Mouse (Mus musculus) embryonic stem cell, embryonic (primary cell): ENCODE measurements at regions not wholly inside any gene's neighbourhood (a gene's known extent, or its start where the extent isn't known, plus 50 kb on each side); places are given as distances from the start of the nearest gene placed in this dataset.

Experiments
- CTCF ChIA-PET, 4 experiments: fragments of 300-600 bp in 2 of 4; fragments of 350-600 bp in 2 of 4; sonication (Branson Sonifier 250); formaldehyde crosslinking; loops; one replicate each; lab custom pipeline; 2022; ENCODE audit warnings: inconsistent platforms in 2 of 4; lab: Charles Lee
- POLR2A ChIA-PET, 4 experiments: fragments of 300-600 bp in 2 of 4; fragments of 350-600 bp in 2 of 4; sonication (Branson Sonifier 250); formaldehyde crosslinking; loops; one replicate each; lab custom pipeline; 2022; ENCODE audit warnings: antibody characterized with exemption in 4 of 4, inconsistent platforms in 1 of 4; lab: Charles Lee

DNA sequence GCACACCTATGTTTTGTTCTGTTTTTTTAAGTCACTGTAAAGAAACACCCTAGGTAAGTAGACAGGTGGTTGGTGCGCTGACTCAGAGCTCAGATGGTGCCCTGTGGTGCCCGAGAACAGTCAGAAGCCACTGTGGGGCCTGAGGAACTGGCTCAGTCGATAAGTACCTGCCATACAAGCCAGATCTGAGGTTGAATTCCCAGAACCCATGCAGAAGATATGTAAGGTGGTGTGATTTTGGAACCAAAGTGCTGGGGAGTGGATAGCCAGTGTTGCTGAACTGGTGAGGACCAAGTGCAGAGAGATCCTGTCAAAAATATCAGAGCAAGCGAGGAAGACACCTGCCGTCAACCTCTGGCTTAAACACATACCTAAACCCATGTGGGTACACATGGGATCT is 65.4 kb downstream of the Chst1 start:
- CTCF ChIA-PET: no interaction called here
- POLR2A ChIA-PET: interaction anchor here in 1 of 4 experiments (0.6 to 0.9 kb wide), 3 partner anchors 14 to 1666 kb away, joined by 3 read pairs; no protein-coding TSS in a partner anchor

DNA sequence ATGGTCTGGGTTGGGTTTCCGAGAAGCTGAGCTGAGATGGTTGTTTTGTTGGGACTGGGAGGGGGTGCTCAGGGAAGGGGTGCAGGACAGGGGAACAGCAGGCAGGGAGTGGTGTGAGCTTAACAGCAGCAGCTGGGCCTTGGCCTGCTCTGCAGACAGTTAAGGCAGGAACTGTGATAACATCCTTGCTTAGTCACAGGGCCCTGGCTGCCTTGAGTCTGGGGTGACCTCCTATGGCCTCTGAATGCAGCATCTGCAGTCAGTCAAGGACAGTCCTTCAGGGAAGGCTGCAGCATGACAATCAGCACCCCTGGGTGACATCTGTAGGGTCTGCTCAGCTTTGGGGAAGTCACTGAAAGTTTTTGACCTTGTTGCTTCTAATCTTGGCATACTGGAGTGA is 67.7 kb downstream of the Chst1 start:
- POLR2A ChIA-PET: no interaction called here
- CTCF ChIA-PET: no interaction called here

DNA sequence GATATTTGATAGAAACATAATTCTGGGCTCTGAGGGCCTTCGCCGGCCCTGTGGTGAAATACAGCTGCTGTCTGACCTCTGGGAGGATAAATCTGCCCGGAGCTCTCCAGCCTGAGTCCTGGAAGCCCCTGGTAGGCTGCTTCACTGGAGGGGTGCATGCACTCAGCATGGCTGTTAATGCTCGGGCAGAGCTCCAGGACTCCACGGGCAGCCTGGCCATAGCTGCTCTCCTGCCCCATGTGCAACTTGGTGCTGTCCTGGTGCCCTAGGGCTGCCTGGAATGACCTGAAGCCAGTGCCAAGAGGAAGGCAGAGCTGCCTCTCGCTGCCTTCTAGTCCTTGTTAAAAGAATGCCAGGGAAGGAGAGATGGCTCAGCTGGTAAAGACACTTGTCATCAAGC is 68.2 kb downstream of the Chst1 start:
- ChIA-PET CTCF (no interaction called here), POLR2A (no interaction called here)

DNA sequence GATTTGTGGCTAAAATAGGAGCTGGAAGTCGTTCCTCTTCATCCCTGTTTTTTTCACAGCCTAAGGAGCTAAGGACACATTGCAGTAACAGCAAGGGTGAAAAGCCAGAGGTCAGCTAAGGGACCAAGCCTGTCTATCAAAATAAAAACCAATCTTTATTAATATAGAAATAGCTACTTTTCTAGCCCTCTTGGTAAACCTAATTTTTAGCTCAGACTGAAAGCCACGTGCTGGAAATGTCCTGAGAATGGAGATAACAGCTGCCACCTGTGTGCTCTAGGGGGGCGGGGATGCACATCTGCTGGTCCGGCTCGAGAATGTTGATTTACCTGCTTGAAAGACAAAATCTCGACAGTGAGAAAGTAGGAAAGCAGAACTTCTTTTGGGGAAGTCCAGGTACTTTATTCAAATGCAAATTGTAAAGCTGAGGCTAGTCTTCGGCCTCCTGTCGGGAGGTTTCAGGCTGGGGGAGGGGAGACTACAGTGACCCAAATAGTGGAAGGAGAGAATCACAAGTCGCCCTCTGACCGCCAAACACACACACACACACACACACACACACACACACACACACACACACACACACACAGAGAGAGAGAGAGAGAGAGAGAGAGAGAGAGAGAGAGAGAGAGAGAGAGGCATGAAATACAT is 70.0 kb downstream of the Chst1 start:
- ChIA-PET CTCF (interaction anchor here in 2 of 4 experiments (0.6 to 0.7 kb wide), 3 partner anchors 9 to 236 kb away, joined by 4 read pairs; no protein-coding TSS in a partner anchor), POLR2A (interaction anchor here in 3 of 4 experiments (0.6 to 1.0 kb wide), 8 partner anchors 20 to 522 kb away, joined by 3 to 8 read pairs (median 3); no protein-coding TSS in a partner anchor)

DNA sequence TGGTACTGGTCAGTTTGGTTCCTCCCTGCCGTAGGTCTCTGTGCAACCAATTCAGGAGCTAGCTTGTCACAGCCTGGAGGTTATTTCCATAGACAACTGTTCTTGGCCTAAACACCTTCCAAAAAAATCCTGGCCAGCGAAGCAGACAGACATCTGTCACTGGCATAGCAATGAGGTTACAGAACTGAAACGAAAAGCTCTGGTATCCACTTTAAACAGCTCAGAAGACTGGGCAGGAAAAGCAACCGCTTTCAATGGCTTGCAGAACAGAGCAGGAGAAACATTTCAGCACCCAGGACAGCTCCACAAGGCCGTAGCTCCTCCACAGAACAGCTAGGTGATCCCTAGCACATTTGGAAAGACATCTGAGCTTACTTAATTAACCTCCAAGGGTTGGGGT is 72.1 kb downstream of the Chst1 start:
- ChIA-PET CTCF (interaction anchor here in 2 of 4 experiments (1.0 to 1.2 kb wide), 2 partner anchors 62 kb away, joined by 3 to 5 read pairs; no protein-coding TSS in a partner anchor), POLR2A (interaction anchor here in 2 of 4 experiments (0.8 to 1.2 kb wide), 3 partner anchors 14 to 62 kb away, joined by 3 read pairs; no protein-coding TSS in a partner anchor)

DNA sequence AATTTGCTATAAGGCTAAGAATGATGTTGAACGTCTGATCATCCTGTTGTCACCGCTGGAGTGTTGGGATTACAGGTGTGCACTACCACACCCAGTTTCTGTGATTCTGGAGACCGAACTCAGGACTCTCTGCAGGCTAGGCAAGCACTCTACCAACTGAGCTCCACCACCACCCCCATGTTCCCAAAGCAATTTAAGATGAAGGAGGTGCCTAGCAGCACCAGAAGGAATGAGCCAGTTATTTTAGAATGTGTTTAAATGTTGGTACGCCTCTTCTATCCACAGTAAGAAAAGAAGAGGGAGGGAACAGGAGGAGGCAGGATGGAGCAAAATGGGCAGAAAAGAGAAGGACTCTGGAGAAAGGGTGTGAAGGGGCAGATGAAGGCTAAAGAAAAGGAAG is 72.6 kb downstream of the Chst1 start:
- CTCF ChIA-PET: interaction anchor here in 2 of 4 experiments (1.0 to 1.2 kb wide), 2 partner anchors 63 kb away, joined by 3 to 5 read pairs; no protein-coding TSS in a partner anchor
- POLR2A ChIA-PET: interaction anchor here in 2 of 4 experiments (0.8 to 1.2 kb wide), 2 partner anchors 14 to 63 kb away, joined by 3 read pairs; no protein-coding TSS in a partner anchor

DNA sequence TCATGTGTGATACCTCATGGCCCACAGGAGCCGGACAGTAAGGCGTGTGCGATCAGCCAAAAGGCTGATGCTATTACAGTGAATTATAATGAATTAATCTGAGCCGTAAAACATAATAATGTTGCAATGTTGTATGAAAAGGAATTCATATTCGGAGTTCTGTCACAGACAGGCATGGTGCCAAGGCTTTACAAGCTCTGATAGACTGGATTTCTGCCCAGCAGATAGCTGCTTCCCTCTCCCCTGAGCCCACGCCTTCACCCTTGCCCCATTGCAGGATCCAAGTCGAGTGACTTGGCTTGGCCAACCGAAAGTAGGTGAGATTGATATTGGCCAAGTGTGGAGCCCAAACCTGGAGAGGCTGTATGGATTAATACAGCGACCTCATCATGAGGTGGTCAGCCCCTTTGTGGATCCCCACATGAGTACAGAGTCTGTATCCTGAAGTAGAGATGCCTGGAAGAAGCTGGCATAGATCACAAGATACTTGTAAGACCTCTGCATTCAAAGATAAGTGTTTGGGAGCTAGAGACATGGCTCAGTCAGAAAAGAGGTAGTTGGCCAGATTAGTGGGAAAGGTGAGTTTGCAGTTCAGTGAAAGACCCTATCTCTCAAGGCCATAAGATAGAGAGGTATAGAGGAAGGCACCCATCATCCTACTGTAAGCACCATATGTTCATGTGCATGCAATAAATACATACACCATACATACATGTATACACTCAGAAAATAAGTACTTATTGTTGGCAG is 73.7 kb downstream of the Chst1 start:
- POLR2A ChIA-PET: interaction anchor here in 1 of 4 experiments (1.0 kb wide), 2 partner anchors 10 to 27 kb away, joined by 3 to 4 read pairs; no protein-coding TSS in a partner anchor
- CTCF ChIA-PET: no interaction called here

DNA sequence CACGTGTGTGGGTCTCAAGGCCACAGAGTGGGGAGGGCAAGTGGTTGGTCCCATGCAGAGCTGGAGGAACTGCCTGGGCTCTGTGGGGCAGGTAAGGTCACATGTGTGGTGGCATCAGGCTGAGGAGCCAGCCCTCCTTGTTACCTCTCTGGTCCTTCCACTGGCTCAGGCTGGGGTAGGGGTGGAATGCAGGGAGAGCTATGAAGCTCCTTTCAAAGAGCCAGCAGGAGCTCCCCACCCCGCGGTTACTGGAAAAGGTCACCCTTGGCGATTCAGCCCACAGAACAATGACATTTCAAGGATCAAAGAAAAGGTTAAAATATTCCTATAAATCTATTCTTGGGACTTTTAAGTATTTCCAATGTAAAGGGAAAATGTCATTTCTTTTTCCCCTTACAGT is 74.4 kb downstream of the Chst1 start:
- ChIA-PET CTCF (interaction anchor here in 1 of 4 experiments (0.7 kb wide), 1 partner anchor 167 kb away, joined by 3 read pairs; no protein-coding TSS in a partner anchor), POLR2A (interaction anchor here in 2 of 4 experiments (1.0 to 1.2 kb wide), 3 partner anchors 8 to 28 kb away, joined by 3 to 4 read pairs (median 4); no protein-coding TSS in a partner anchor)

DNA sequence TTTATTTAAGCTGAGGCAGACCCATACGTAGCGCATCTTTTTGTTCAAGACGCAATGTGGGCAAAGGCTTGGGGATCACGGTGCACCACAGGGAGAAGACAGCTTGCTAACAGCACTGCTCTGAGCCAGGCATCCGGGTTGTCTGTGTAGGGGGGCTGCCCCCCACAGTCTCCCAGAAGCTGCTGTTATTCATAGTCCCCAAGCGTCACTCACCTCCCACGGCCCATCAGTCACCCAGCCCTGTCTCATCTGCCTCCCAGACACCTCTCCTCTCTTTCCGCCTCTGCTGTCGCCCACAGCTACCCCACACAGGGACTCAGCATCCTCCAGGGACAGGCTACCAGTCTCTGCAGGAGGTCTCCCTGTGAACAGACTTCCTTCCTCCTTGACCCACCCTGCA is 75.7 kb downstream of the Chst1 start:
- CTCF ChIA-PET: interaction anchor here in 1 of 4 experiments (0.6 kb wide), 1 partner anchor 745 kb away, joined by 5 read pairs; no protein-coding TSS in a partner anchor
- POLR2A ChIA-PET: interaction anchor here in 1 of 4 experiments (0.9 to 1.1 kb wide), 2 partner anchors 13 to 17 kb away, joined by 3 read pairs; no protein-coding TSS in a partner anchor

DNA sequence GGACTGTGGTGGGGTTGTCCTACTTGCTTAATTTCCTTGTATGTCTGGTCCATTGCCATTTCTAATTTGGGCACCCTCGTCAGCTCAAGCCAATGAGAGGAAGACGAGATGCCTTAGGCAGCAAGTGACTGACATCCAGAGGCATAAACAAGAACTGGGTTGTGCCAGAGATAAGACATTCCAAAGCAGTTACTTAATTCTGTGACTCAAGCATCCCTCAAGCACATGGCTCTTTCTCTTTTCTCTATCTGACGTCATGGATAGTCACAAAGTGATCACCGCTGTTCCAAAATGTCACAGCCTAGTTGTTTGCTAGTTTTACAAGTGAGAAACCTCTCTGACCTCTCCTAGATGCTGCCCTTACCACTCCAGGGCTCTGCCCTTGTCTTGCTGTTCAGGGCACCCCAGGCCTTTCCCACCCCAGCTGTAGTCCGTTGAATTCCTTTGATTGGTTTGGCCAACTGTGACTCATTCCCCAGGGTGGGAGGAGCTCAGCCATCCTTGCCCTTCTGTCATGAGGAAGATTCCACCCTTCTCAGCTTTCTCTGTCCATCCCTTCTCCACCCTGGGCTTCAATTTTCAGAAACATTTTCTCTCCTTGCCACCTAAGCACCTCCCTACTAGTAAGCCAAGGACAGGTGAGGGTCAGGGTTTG is 78.9 kb downstream of the Chst1 start:
- ChIA-PET POLR2A (interaction anchor here in 1 of 4 experiments (1.4 kb wide), 1 partner anchor 14 kb away, joined by 3 read pairs; no protein-coding TSS in a partner anchor), CTCF (no interaction called here)

DNA sequence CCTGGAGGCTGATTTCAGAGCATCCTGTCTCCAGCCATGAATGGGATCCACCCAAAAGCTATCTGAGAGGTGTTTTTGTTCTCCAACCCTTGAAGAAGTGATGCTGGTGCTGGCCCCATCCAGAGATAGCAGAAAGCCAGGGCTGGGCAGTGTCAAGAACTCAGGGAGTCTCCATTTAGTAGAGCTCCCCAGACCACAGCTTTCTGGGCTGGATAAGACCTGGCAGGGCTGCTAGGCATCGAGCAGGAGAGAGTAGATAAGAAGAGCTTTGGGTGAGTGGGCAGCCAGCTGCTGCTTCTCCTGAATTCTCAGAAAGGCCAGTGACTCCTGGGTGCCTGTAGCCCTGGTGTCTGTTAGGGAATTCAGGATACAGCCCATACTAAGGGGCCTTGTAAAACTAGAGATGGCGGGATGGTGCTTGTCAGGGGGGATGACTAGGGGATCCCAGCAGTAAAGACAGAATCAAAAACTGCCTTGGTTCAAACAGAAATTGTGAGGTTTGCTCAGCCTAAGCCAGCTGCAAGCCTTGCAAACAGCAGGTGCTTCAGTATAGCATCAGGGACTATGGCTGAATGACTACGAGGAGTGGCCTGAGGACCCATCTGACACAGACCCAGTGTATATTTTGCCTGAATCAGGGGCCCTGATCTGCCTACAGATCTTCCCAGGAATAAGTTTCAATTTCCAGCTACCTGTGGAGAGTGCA is 79.6 kb downstream of the Chst1 start:
- CTCF ChIA-PET: no interaction called here
- POLR2A ChIA-PET: interaction anchor here in 1 of 4 experiments (1.4 kb wide), 1 partner anchor 14 kb away, joined by 3 read pairs; no protein-coding TSS in a partner anchor

DNA sequence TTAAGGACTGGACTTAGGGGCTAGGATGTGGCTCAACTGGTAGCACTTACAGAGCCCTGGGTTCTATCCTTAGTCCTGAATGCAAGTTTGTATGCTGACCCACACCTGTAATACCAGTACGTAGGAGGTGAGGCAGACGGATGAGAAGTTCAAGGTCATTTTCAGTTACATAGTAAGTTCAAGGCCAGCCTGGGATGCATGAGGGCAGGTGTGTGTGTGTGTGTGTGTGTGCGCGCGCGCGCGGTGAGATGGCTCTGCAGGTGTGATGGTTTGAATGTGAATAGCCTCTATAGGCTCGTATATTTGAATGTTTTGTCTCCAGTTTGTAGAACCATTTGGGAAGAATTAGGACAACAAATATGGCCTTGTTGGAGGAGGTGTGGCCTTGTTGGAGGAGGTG is 82.7 kb downstream of the Chst1 start:
- ChIA-PET POLR2A (no interaction called here), CTCF (no interaction called here)

DNA sequence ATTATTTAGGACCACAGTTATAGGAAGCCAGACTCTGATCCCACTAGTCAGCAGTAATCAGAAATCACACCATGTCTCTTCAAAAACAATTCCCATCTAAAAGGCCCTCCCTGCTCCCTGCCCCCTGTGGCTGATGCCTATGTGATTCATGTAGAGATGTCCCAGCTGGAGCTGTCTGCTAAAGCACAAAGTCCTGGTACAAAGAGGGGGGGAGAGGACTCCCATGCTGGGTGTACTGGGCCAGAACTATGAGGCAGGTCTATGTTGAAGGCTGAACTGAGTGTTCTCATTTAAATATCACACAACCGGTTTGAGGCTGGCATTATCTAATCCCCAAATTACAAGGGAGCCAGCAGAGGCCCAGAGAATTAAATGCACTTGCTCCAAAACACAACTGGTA is 88.2 kb downstream of the Chst1 start:
- ChIA-PET CTCF (no interaction called here), POLR2A (interaction anchor here in 2 of 4 experiments (0.5 to 1.0 kb wide), 2 partner anchors 13 to 632 kb away, joined by 3 read pairs; no protein-coding TSS in a partner anchor)

DNA sequence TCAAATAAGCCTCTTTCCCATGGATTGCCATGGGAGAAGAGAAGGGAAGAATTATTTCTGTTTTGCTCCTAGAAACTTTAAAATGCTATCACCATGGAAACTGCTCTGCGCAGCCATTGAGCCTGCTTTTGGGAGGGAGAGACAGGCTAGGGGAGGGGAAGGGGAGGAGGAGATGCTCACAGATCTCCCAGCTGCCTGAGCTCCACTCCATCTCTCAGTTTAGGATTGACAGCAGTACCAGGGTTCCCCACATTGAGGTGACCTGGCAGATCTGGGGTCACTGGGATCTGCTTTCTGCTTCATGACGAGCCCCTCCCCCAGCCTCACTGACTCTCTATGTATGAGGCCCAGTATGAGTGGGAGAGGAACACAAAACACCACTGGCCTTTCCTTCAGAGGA is 89.7 kb downstream of the Chst1 start:
- ChIA-PET CTCF (no interaction called here), POLR2A (no interaction called here)

DNA sequence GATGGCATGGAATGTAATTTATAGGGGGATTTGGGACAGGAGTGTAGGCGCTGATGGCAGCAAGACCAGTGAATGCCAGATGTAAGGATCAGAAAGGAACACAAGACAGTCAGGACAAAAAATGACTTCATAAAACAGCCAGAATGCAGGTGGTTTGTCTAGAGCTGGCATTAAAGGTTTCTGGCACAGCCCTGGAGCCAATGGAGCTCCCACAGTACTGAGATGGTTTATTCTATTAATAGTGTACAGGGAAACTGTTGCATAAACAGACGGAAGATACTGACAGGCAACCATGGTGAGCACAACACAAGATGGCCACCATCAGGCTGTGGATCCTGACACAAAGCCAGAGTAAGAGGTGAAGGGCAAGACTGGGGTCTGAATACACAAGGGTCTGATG is 90.8 kb downstream of the Chst1 start:
- CTCF ChIA-PET: no interaction called here

DNA sequence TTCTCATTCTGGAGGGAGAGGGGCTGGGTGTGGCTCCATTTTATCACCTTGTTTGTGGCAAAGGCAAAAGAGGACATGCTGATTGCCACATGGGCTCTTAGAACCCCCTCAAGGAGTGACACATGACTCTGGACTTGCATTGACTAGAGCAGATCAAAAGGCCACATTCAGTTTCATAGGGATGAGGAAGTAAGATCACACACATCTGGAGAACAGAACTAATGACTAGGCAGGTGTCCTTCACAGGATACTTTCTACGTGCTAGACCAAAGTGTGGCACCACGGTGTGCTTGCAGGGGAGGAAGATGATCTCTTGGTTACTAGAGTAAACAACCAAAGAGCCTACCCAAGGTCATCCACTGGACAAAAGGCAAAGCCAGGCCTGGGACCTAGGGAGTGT is 91.9 kb downstream of the Chst1 start:
- CTCF ChIA-PET: interaction anchor here in 1 of 4 experiments (0.6 kb wide), 1 partner anchor 52 kb away, joined by 4 read pairs; no protein-coding TSS in a partner anchor
- POLR2A ChIA-PET: interaction anchor here in 1 of 4 experiments (0.7 kb wide), 1 partner anchor 849 kb away, joined by 3 read pairs; no protein-coding TSS in a partner anchor

More for the DNA sequence above, 90.8 kb downstream of the Chst1 start:
- POLR2A ChIA-PET: no interaction called here

DNA sequence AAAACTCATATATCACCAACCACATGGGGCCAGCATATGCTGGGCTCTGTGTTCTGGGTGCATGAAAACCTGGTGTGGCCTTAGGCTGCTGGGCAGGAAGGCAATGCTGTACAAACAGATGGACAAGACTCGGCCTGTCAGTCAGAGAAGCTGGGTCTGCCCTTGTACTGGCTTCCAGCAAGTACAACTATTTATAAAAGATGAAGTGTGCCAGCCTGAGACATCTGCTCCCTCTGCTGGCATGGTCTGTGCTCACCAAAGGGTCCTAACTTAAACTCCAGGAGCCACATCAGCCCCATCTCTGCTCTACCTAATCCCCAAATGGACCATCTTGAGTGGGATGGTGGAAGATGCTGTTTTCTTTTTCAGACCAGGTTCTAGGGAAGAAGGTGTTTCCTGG is 93.1 kb downstream of the Chst1 start:
- ChIA-PET POLR2A (interaction anchor here in 2 of 4 experiments (0.5 to 0.8 kb wide), 4 partner anchors 18 to 600 kb away, joined by 3 to 5 read pairs (median 4); no protein-coding TSS in a partner anchor), CTCF (interaction anchor here in 2 of 4 experiments (0.6 to 1.4 kb wide), 3 partner anchors 9 to 643 kb away, joined by 3 read pairs; no protein-coding TSS in a partner anchor)
